Mouse (Mus musculus) left cerebral cortex, postnatal 4 days (tissue): ENCODE measurements at regions not wholly inside any gene's neighbourhood (a gene's known extent, or its start where the extent isn't known, plus 50 kb on each side); places are given as distances from the start of the nearest gene placed in this dataset.

Experiments
- DNase-seq: peaks from one replicate; pipeline ENCODE4 v3.0.0-alpha.2; 2022
- intact Hi-C: fragments of 180-260 bp; cut with DNase I; formaldehyde crosslinking; loops from one replicate; pipeline ENCODE4 v1.15.1; 2025

- peak; percentile 3 for DNase-seq
- intact Hi-C loops, result no loop called here
Measured at GRCm38 (mm10) chr19:51648586-51649158, 615.4 kb upstream of the Ins1 start.

- intact Hi-C loops, result no loop called here
- DNase-seq, result no peak
Measured at GRCm38 (mm10) chr19:51660186-51660585, 603.9 kb upstream of the Ins1 start.

GRCm38 (mm10) chr19:51666626-51667025, 597.5 kb upstream of the Ins1 start:
- intact Hi-C loops, result no loop called here
- DNase-seq, result no peak

GRCm38 (mm10) chr19:51675706-51676105, 588.4 kb upstream of the Ins1 start:
- intact Hi-C loops, result no loop called here
- DNase-seq, result no peak
